Mouse (Mus musculus) heart, adult 2 months (tissue): ENCODE data around the gene Wwc1. TPM values are rescaled to one million over a fixed set of nuclear protein-coding genes. Genes with fewer than 3 reads are reported as not detected.

ENCODE experiments used
- DNase-seq, 2 experiments: peaks; one replicate each; pipeline ENCODE4 v3.0.0; 2021
- H3K27ac ChIP-seq: fragments of 200-600 bp; 2 replicates; pipeline ENCODE4 v1.8.1; 2022
- H3K27me3 ChIP-seq: fragments of 200-500 bp; 2 replicates; pipeline ENCODE4 v1.6.1; 2012; ENCODE audit warnings: mild to moderate bottlenecking, low read length, inconsistent platforms, mixed read lengths; ENCODE audit not compliant: control insufficient read depth, insufficient read depth
- H3K36me3 ChIP-seq: fragments of 200-500 bp; 2 replicates; pipeline ENCODE4 v1.6.1; 2012; ENCODE audit warnings: low read length, inconsistent platforms; ENCODE audit not compliant: control insufficient read depth, insufficient read depth
- H3K4me1 ChIP-seq: fragments of 200-500 bp; 2 replicates; pipeline ENCODE4 v1.6.1; 2011; ENCODE audit warnings: low read length; ENCODE audit not compliant: control insufficient read depth, insufficient read depth
- H3K4me3 ChIP-seq: fragments of 200-600 bp; 2 replicates; pipeline ENCODE4 v1.8.1; 2022
- H3K79me2 ChIP-seq: fragments of 200-500 bp; replicated peaks from 2 replicates; pipeline ENCODE4 v1.6.1; 2012; ENCODE audit warnings: mild to moderate bottlenecking, inconsistent platforms, low read length, moderate library complexity, mixed read lengths; ENCODE audit not compliant: control insufficient read depth, insufficient read depth
- H3K9ac ChIP-seq: fragments of 200-500 bp; 2 replicates; pipeline ENCODE4 v1.6.1; 2012; ENCODE audit warnings: low read depth, mild to moderate bottlenecking, control low read depth, inconsistent platforms, low read length, mixed read lengths
- CTCF ChIP-seq: fragments of 200-600 bp; IDR thresholded peaks from 2 replicates; pipeline ENCODE4 v1.8.1; 2022; ENCODE audit warnings: antibody characterized with exemption, mild to moderate bottlenecking, moderate library complexity
- EP300 ChIP-seq: fragments of 200-500 bp; IDR thresholded peaks from 2 replicates; pipeline ENCODE4 v1.6.1; 2011; ENCODE audit warnings: low read depth, low read length, control low read depth; ENCODE audit not compliant: insufficient read depth
- POLR2A ChIP-seq: fragments of 200-500 bp; IDR thresholded peaks from 2 replicates; pipeline ENCODE4 v1.6.1; 2011; ENCODE audit warnings: mild to moderate bottlenecking, low read depth, low read length, control low read depth; ENCODE audit not compliant: insufficient read depth
- WGBS: fragments of 180-500 bp; shearing (Covaris S2); methylation state at CpG from one replicate; pipeline ENCODE4 v1.1.7; 2018; 5-methylcytosine and 5-hydroxymethylcytosine counted together
- intact Hi-C: fragments of 180-260 bp; cut with DNase I; formaldehyde crosslinking; loops from one replicate; pipeline ENCODE4 v1.15.1; 2025
- polyA plus RNA-seq: library from polyadenylated mRNA; depleted of rRNA; stranded (reverse); fragments of >200 nt; gene quantifications from 2 replicates; pipeline ENCODE4 v1.2.3, GENCODE M21; 2012
- total RNA-seq, 2 experiments: library from RNA; stranded (reverse); gene quantifications; 2 replicates each; pipeline ENCODE4 v1.2.3; 2021

Wwc1 gene
- total and polyA plus RNA-seq, 3 experiments: 0.84 to 2.1 (median 1.1) TPM

GRCm38 (mm10) chr11:36001282-36001970 is 21.1 kb upstream of the Wwc1 start:
- Histone ChIP-seq H3K79me2 (no peaks in the 10 kb centered on the region), H3K4me1 (peaks cover 2% of the 10 kb centered on the region; the same call in 1 of the 2 replicates), H3K9ac (no peak overlapping the region), H3K36me3 (no peaks in the 10 kb centered on the region), H3K27ac (no peak overlapping the region), H3K4me3 (no peak overlapping the region), H3K27me3 (no peaks in the 10 kb centered on the region; the same call in 1 of the 2 replicates)
- 3% methylated on average over 28 of the region's 28 CpGs for WGBS
- intact Hi-C loops: loop anchor here (1.0 to 5.0 kb wide), 3 partner anchors 79 to 1159 kb away; partner anchors contain the start of gene Rars
- peak; percentile 81 to 82 for DNase-seq
- TF ChIP-seq POLR2A (no peak), EP300 (no peak), CTCF (peak; percentile 93)

DNA sequence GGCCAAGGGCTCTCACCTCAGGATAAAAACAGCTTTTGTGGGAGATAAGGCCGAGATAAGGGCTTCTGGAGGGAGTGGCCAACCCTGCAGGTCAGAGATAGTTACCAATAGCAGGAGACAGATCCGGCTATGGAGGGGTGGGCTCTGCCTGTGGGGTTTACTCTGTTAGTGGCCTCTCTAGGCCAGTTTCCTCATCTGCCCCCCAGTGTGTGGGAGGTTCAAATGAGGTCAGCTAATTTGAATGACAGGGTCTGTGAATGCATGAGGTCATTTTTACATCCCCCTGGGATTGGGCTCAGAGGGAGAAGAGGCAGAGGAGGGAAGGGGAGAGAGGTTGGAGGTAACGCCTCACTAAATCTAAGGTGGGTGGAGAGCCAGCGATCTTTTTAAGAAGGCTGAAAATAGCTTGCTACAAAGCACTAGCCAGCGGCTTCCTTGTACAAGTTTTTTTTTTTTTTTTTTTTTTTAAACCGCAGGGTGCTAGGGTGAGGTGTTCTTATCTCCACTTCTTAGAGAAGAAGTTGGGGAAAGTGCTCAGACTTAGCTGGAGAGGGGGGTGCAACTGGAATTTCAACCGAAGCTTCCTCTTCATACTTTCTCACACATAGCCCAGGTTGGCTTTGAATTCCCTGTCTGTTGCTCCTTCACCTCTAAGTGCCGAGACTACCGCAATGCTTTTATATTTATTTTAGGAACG is 20.4 kb upstream of the Wwc1 start:
- Histone ChIP-seq H3K4me3 (no peak overlapping the region), H3K9ac (no peak overlapping the region), H3K27ac (no peak overlapping the region), H3K27me3 (no peaks in the 10 kb centered on the region; the same call in 1 of the 2 replicates), H3K36me3 (no peaks in the 10 kb centered on the region), H3K79me2 (no peaks in the 10 kb centered on the region), H3K4me1 (peaks cover 2% of the 10 kb centered on the region; the same call in 1 of the 2 replicates)
- TF ChIP-seq CTCF (no peak), EP300 (no peak)
- DNase-seq: no peak
- intact Hi-C loops: loop anchor here (1.0 to 5.0 kb wide), 3 partner anchors 78 to 1158 kb away; partner anchors contain the start of gene Rars
- 6% methylated on average over 10 of the region's 10 CpGs for WGBS

DNA sequence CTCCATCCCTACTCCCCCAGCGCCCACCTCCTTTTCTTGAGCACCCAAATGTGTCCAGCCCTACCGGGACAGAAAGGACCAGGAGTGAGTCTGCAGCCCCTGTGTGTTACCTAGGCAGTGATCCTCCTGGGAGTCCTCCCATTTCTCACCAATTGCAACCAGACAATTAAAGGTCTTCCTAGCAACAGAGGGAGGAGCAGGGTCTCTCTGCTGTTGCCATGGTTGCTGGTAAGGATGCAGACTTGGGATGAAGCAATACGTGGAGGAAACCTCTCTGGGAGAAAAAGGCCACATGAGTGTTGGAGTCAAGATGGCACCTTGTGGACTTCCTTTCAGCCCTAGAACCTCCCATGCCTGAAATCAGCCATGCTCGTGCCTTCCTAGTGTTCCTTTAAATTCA is 19.7 kb upstream of the Wwc1 start:
- Histone ChIP-seq H3K9ac (no peak overlapping the region), H3K4me3 (no peak overlapping the region), H3K4me1 (peaks cover 2% of the 10 kb centered on the region; the same call in 1 of the 2 replicates), H3K79me2 (no peaks in the 10 kb centered on the region), H3K27me3 (no peaks in the 10 kb centered on the region; the same call in 1 of the 2 replicates), H3K27ac (no peak overlapping the region), H3K36me3 (no peaks in the 10 kb centered on the region)
- no peak for DNase-seq
- WGBS: 31% methylated on average over 4 of the region's 4 CpGs
- TF ChIP-seq POLR2A (no peak), EP300 (no peak), CTCF (no peak)
- intact Hi-C loops: loop anchor here (2.0 to 5.0 kb wide), 2 partner anchors 165 to 1158 kb away; partner anchors contain the start of gene Rars

DNA sequence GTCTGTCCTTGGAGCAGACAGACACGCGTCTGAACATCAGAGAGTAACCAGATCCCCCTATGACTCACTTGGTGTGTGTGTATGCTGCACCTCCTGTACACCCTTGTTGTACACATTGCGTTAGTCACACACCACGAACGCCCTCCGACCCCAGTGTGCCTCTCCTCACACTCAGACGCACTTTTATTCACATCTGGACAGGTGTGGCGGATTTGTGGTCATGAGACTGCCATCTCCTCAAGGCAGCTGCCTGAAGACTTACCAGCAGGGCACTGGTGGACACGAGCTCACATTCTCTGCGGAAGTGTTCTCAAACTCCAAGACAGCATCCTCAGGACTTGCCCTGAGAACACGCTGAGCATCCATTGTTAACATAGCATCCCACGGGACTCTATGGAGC is 17.7 kb upstream of the Wwc1 start:
- intact Hi-C loops: no loop called here
- TF ChIP-seq POLR2A (no peak), CTCF (no peak)
- Histone ChIP-seq H3K4me3 (no peak overlapping the region), H3K4me1 (peaks cover 2% of the 10 kb centered on the region; the same call in 1 of the 2 replicates), H3K27me3 (no peaks in the 10 kb centered on the region; the same call in 1 of the 2 replicates), H3K9ac (no peak overlapping the region), H3K27ac (no peak overlapping the region), H3K79me2 (no peaks in the 10 kb centered on the region), H3K36me3 (no peaks in the 10 kb centered on the region)
- WGBS: 51% methylated on average over 12 of the region's 12 CpGs
- no peak for DNase-seq

GRCm38 (mm10) chr11:35995310-35995709 is 15.0 kb upstream of the Wwc1 start:
- Histone ChIP-seq H3K4me3 (no peak overlapping the region), H3K4me1 (no peaks in the 10 kb centered on the region), H3K27me3 (no peaks in the 10 kb centered on the region), H3K36me3 (no peaks in the 10 kb centered on the region), H3K79me2 (no peaks in the 10 kb centered on the region), H3K27ac (no peak overlapping the region), H3K9ac (no peak overlapping the region)
- no peak for DNase-seq
- intact Hi-C loops: no loop called here
- no peak for TF ChIP-seq POLR2A
- TF ChIP-seq EP300: no peak
- no peak for TF ChIP-seq CTCF

DNA sequence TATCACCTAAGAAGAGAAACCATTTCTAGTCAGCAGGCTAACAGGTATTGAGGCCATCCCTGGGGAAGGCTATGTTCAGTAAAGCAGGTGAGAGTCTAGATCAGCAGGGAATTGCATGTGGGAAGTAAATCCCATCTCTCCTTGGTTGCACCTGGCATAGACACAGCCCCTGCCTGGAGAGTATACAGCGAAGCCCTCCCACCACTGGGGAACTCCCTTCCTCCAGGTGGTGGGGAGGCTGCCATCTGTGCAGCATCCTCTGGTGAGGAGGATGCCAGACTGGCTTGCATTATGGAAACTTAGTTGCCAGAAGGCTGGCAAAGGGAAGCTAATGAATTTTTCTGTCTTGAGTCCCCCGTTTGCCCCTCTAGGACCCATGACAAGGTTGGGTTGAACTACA is 11.5 kb upstream of the Wwc1 start:
- WGBS: 74% methylated on average over 2 of the region's 2 CpGs
- Histone ChIP-seq H3K36me3 (no peaks in the 10 kb centered on the region), H3K79me2 (no peaks in the 10 kb centered on the region), H3K4me3 (no peak overlapping the region), H3K27me3 (no peaks in the 10 kb centered on the region), H3K27ac (no peak overlapping the region), H3K4me1 (no peaks in the 10 kb centered on the region), H3K9ac (no peak overlapping the region)
- intact Hi-C loops: no loop called here
- DNase-seq: no peak
- no peak for TF ChIP-seq POLR2A
- TF ChIP-seq EP300: no peak
- no peak for TF ChIP-seq CTCF
